Mouse (Mus musculus): ENCODE measurements around the gene Ube2m. TPM values are rescaled to one million over a fixed set of nuclear protein-coding genes. Genes with fewer than 3 reads are reported as not detected.

The Ube2m gene
- polyA plus RNA-seq, 1 experiment = 171 TPM

DNA sequence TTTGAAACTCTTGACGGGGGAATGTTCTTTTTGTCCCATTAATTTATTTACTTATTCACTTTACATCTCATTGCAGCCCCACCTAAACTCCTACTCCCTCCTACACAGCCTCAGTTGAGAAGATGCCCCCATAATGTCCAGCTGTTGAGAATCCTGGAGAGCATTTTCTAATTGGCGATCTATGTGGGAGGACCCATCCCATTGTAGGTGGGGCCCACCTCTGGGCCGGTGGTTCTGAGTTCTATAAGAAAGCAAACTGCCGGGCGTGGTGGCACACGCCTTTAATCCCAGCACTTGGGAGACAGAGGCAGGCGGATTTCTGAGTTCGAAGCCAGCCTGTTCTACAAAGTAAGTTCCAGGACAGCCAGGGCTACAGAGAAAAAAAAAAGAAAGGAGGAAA is 51.2 kb downstream of the Ube2m start:
- peaks cover 24% of the 10 kb centered on the region for H3K4me1 ChIP-seq (ENCODE audit: control insufficient read depth, insufficient read depth, low read length)
- H3K27ac ChIP-seq (ENCODE audit: insufficient read depth, low read depth, low read length) = peak overlapping the region; percentile 67
- no peak overlapping the region for H3K4me3 ChIP-seq (ENCODE audit: insufficient read depth, low read length)
- no peak for TF ChIP-seq POLR2A (IDR thresholded peaks at IDR 0.05; ENCODE audit: borderline replicate concordance, low read depth, low read length)
- no peak for TF ChIP-seq CTCF (IDR thresholded peaks at IDR 0.05; ENCODE audit: low read depth, low read length)

DNA sequence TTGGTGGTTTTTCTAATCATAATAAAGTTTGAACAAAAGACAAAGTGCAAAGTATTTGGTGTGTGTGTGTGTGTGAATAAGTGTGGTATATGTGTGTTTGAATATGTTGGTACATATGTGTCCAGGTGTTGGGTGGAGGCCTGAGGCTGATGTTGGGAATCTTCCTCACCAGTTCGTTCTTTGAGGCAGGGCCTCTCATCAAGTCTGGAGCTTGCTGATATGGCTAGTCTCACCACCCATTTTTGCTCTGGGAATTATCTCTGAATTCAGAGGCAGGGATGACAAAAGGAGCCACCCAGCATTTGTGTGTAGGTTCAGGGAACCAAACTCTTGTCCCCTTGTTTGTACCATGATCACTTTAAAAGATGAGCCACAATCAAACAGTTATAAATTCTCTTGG is 52.4 kb downstream of the Ube2m start:
- Histone ChIP-seq H3K27ac (ENCODE audit: insufficient read depth, low read depth, low read length) (no peak overlapping the region), H3K4me3 (ENCODE audit: insufficient read depth, low read length) (no peak overlapping the region), H3K4me1 (ENCODE audit: control insufficient read depth, insufficient read depth, low read length) (peaks cover 19% of the 10 kb centered on the region)
- TF ChIP-seq POLR2A (IDR thresholded peaks at IDR 0.05; ENCODE audit: borderline replicate concordance, low read depth, low read length) (no peak), CTCF (IDR thresholded peaks at IDR 0.05; ENCODE audit: low read depth, low read length) (no peak)

Other genes with a start within 250 kb of the Ube2m start
- 0.32 and 0.44 TPM in 2 replicates for gene Zscan18, start 234.6 kb downstream of the Ube2m start, polyA plus RNA-seq (2012; ENCODE audit: insufficient read depth, insufficient read length, missing spikeins)
- gene Zfp329, start 219.4 kb downstream of the Ube2m start, polyA plus RNA-seq (2012; ENCODE audit: insufficient read depth, insufficient read length, missing spikeins) = 9.8 and 10.1 TPM in 2 replicates
- 19.9 and 20.4 TPM in 2 replicates for gene Zfp110, start 203.5 kb downstream of the Ube2m start, polyA plus RNA-seq (2012; ENCODE audit: insufficient read depth, insufficient read length, missing spikeins)
- gene Zfp128, start 157.1 kb downstream of the Ube2m start, polyA plus RNA-seq (2012; ENCODE audit: insufficient read depth, insufficient read length, missing spikeins) = 2.8 and 3.4 TPM in 2 replicates
- 6.5 and 6.7 TPM in 2 replicates for gene Zscan22, start 140.5 kb downstream of the Ube2m start, polyA plus RNA-seq (2012; ENCODE audit: insufficient read depth, insufficient read length, missing spikeins)
- 1,220 and 1,261 TPM in 2 replicates for gene Rps5, start 116.0 kb downstream of the Ube2m start, polyA plus RNA-seq (2012; ENCODE audit: insufficient read depth, insufficient read length, missing spikeins)
- gene Rnf225, start 110.9 kb downstream of the Ube2m start, polyA plus RNA-seq (2012; ENCODE audit: insufficient read depth, insufficient read length, missing spikeins) = 0.24 TPM in 1 of 2 replicates, not detected in the other
- gene Zfp324, start 72.4 kb downstream of the Ube2m start, polyA plus RNA-seq (2012; ENCODE audit: insufficient read depth, insufficient read length, missing spikeins) = 3.8 and 3.9 TPM in 2 replicates
- 2.6 and 3.6 TPM in 2 replicates for gene Zfp446, start 60.4 kb downstream of the Ube2m start, polyA plus RNA-seq (2012; ENCODE audit: insufficient read depth, insufficient read length, missing spikeins)
- not detected in 2 replicates for gene Slc27a5, start 40.1 kb downstream of the Ube2m start, polyA plus RNA-seq (2012; ENCODE audit: insufficient read depth, insufficient read length, missing spikeins)
- 165 and 177 TPM in 2 replicates for gene Trim28, start 39.2 kb downstream of the Ube2m start, polyA plus RNA-seq (2012; ENCODE audit: insufficient read depth, insufficient read length, missing spikeins)
- gene Zbtb45, start 28.2 kb downstream of the Ube2m start, polyA plus RNA-seq (2012; ENCODE audit: insufficient read depth, insufficient read length, missing spikeins) = 15.6 and 17.3 TPM in 2 replicates
- 161 and 167 TPM in 2 replicates for gene Chmp2a, start 3.5 kb downstream of the Ube2m start, polyA plus RNA-seq (2012; ENCODE audit: insufficient read depth, insufficient read length, missing spikeins)
- 1.2 and 1.5 TPM in 2 replicates for gene Mzf1, start 16.5 kb upstream of the Ube2m start, polyA plus RNA-seq (2012; ENCODE audit: insufficient read depth, insufficient read length, missing spikeins)
- not detected in 2 replicates for gene Vmn1r85, start 56.9 kb upstream of the Ube2m start, polyA plus RNA-seq (2012; ENCODE audit: insufficient read depth, insufficient read length, missing spikeins)
- 0.57 TPM in 1 of 2 replicates, not detected in the other for gene Vmn1r86, start 81.6 kb upstream of the Ube2m start, polyA plus RNA-seq (2012; ENCODE audit: insufficient read depth, insufficient read length, missing spikeins)
- gene Vmn1r87, start 101.9 kb upstream of the Ube2m start, polyA plus RNA-seq (2012; ENCODE audit: insufficient read depth, insufficient read length, missing spikeins) = 0.13 TPM in 1 of 2 replicates, not detected in the other
- gene Vmn1r88, start 121.3 kb upstream of the Ube2m start, polyA plus RNA-seq (2012; ENCODE audit: insufficient read depth, insufficient read length, missing spikeins) = 0.07 TPM in 1 of 2 replicates, not detected in the other
- gene Vmn1r89, start 174.7 kb upstream of the Ube2m start, polyA plus RNA-seq (2012; ENCODE audit: insufficient read depth, insufficient read length, missing spikeins) = not detected in 2 replicates
- gene Lig1, start 239.0 kb upstream of the Ube2m start, polyA plus RNA-seq (2012; ENCODE audit: insufficient read depth, insufficient read length, missing spikeins) = 44.4 and 49.4 TPM in 2 replicates
- 4.3 and 7.2 TPM in 2 replicates for gene Zswim9, start 240.4 kb upstream of the Ube2m start, polyA plus RNA-seq (2012; ENCODE audit: insufficient read depth, insufficient read length, missing spikeins)

Measured in bone marrow macrophage, adult 2 months (primary cell).